Mouse (Mus musculus): ENCODE data around the gene Zfp2.

Gene Zfp2

DNA sequence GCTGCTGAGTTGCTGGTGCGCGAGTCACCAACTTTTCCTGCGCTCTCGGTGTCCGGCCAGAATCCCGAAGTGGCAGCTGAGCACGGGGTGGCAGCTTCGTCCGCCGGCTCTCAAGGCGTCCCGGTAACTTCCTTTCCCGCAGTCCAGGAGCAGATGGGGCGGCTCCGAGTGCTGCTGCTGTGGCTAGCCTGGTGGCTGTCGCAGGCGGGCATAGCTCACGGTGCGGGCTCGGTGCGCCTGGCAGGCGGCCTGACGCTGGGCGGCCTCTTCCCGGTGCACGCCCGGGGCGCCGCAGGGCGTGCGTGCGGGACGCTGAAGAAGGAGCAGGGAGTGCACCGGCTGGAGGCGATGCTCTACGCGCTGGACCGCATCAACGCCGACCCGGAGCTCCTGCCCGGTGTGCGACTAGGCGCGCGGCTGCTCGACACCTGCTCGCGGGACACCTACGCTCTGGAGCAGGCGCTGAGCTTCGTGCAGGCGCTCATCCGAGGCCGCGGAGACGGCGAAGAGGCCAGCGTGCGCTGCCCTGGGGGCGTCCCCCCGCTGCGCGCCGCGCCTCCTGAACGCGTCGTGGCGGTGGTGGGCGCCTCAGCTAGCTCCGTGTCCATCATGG, 64.9 kb downstream of the Zfp2 start:
- no peak for DNase-seq (ENCODE audit: low spot score)

DNA sequence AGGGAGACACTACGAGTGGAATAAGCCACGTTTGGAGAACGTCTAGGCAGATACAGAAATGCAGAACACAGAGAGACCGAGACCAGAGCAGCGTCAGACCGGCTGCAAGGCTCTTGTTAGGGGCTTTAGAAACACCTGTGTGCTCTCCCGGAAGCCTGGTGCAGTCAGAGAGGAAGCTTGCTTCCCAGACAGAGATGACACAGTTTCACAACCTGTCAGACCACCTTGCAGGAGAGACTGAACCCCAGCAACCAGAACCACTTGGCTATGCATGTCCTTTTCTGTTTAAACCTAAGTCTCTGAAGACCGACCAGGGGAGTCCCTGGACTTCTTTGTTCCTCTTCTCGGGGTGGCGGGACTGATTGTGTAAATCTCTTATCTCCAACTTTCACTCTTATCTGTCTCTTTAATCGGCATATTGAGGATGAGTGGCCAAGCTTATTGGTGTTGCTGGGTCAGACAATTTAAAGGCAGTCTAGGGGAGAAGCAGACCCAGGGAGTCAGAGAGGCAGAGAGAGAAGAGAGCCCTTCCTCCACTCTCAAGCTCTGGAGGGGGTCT, 65.7 kb downstream of the Zfp2 start, which contains the start of gene Grm6:
TSS of gene Grm6 (plus strand) at position 509 of the 559 bp plus-strand sequence.
- no peak for DNase-seq (ENCODE audit: low spot score)

DNA sequence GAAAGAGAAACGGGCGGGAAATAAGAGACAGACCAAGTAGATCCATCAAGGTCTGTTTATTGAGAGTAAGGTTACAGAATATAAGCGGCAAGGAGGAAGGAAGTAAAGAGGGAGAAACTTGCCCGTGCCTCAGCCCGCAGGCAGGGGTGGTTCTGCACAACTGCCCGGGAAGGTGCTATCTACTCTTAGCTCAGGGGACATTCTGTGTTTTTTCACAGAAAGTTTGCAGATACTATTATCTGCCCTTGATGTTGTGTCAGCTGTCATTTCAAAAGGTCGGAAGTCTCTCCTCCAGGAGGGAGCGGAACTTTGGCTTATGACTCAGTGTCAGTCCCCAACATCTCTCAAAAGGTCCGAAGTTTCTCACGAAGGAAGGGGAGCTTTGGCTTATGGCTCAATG, 66.7 kb downstream of the Zfp2 start:
- DNase-seq (ENCODE audit: low spot score): no peak

All from urinary bladder, postnatal 10 days (tissue).